Mouse (Mus musculus) heart, embryonic 15.5 days (tissue): ENCODE results near the gene Tab1. TPM values are rescaled to one million over a fixed set of nuclear protein-coding genes. Genes with fewer than 3 reads are reported as not detected.

Experiments used
- ATAC-seq: fragments of 200-750 bp; cut with Nextera tagmentation; replicated peaks from 2 replicates; pipeline ENCODE4 v1.8.0; 2017; ENCODE audit warnings: low read depth, moderate TSS enrichment; ENCODE audit not compliant: insufficient number of reproducible peaks, insufficient read depth, low FRiP score
- H3K27ac ChIP-seq: fragments of 300-500 bp; sonication (generic); 2 replicates; pipeline ENCODE4 v1.5.1; 2015; ENCODE audit warnings: mild to moderate bottlenecking, inconsistent platforms
- H3K27me3 ChIP-seq: fragments of 300-500 bp; sonication (generic); 2 replicates; pipeline ENCODE4 v1.6.1; 2015; ENCODE audit warnings: inconsistent platforms
- H3K36me3 ChIP-seq: fragments of 300-500 bp; sonication (generic); 2 replicates; pipeline ENCODE4 v1.6.1; 2015; ENCODE audit warnings: mild to moderate bottlenecking, inconsistent platforms
- H3K4me1 ChIP-seq: fragments of 300-500 bp; sonication (generic); replicated peaks from 2 replicates; pipeline ENCODE4 v1.6.1; 2015; ENCODE audit warnings: inconsistent platforms
- H3K4me2 ChIP-seq: fragments of 300-500 bp; sonication (generic); 2 replicates; pipeline ENCODE4 v1.6.1; 2015; ENCODE audit warnings: inconsistent platforms, mild to moderate bottlenecking, moderate library complexity
- H3K4me3 ChIP-seq: fragments of 300-500 bp; sonication (generic); 2 replicates; pipeline ENCODE4 v1.5.1; 2015; ENCODE audit warnings: mild to moderate bottlenecking, inconsistent platforms
- H3K9ac ChIP-seq: fragments of 300-500 bp; sonication (generic); 2 replicates; pipeline ENCODE4 v1.6.1; 2015; ENCODE audit warnings: mild to moderate bottlenecking, inconsistent platforms
- H3K9me3 ChIP-seq: fragments of 300-500 bp; sonication (generic); replicated peaks from 2 replicates; pipeline ENCODE4 v1.6.1; 2016; ENCODE audit warnings: inconsistent platforms
- WGBS: fragments of 180-500 bp; shearing (Covaris S2); methylation state at CpG from one replicate; pipeline ENCODE4 v1.1.7; 2015; ENCODE audit warnings: mixed read lengths; 5-methylcytosine and 5-hydroxymethylcytosine counted together
- polyA plus RNA-seq: library from polyadenylated mRNA; unstranded; fragments of >200 nt; fragmentation: Nextera tagmentation; extraction: Ambion mirVana; gene quantifications from 2 replicates; pipeline ENCODE4 v1.2.1, GENCODE M21; 2015

Tab1 gene
- polyA plus RNA-seq, 1 experiment from 2014 or later = 25.0 TPM

DNA sequence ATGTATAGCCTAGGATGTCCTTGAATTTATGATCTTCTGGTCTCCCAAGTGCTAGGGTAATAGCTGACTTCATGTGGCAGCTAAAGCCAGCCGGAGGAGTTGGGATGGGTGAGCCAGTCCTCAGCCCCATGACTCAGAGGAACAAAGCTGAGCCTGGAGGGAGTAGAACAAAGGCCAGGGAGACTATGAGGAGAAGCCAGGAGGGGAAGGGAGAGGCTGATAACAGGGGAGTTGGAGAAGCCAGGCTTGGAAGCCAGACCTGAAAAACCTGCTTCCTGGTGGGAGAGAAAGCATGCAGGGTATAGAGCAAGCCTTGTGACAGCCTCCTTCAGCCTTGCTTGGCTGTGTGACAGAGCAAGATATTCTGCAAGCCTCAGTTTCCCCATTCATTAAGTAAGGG lies 37.3 kb upstream of the Tab1 start:
- 63% methylated on average over 1 of the region's 1 CpGs for WGBS
- no peak overlapping the region for H3K4me3 ChIP-seq
- no peak overlapping the region for H3K9ac ChIP-seq
- no peak for ATAC-seq
- H3K4me1 ChIP-seq = peaks cover 48% of the 10 kb centered on the region
- H3K27ac ChIP-seq = no peak overlapping the region
- no peaks in the 10 kb centered on the region for H3K36me3 ChIP-seq
- no peaks in the 10 kb centered on the region for H3K9me3 ChIP-seq
- peaks cover 30% of the 10 kb centered on the region for H3K27me3 ChIP-seq
- H3K4me2 ChIP-seq = no peak overlapping the region

DNA sequence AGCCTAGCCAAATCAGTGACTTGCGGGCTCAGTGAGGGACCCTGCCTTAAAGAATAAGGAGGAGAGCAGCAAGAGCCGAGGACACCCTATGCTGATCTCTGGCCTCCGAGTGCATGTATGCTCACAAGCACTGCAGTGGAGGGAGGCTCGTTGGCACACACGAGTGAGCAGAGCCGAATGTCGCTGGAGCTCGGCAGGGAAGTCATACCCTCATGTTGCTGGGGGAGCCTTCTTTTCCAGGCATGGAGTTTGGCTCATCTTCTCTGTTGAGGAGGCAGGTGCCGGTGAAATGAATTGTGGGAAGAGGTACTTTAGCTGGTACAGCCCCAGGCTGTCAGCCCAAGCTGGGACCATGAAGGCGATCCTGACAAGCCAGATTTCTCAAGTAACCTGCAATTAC lies 36.5 kb upstream of the Tab1 start:
- Histone ChIP-seq H3K9ac (no peak overlapping the region), H3K4me2 (no peak overlapping the region), H3K27ac (0 out of 2 replicates have a peak overlapping the region, but pooled peaks have one; percentile 38), H3K4me1 (peaks cover 41% of the 10 kb centered on the region), H3K4me3 (no peak overlapping the region), H3K9me3 (no peaks in the 10 kb centered on the region), H3K36me3 (no peaks in the 10 kb centered on the region), H3K27me3 (peaks cover 28% of the 10 kb centered on the region)
- no peak for ATAC-seq
- WGBS = 80% methylated on average over 10 of the region's 10 CpGs

DNA sequence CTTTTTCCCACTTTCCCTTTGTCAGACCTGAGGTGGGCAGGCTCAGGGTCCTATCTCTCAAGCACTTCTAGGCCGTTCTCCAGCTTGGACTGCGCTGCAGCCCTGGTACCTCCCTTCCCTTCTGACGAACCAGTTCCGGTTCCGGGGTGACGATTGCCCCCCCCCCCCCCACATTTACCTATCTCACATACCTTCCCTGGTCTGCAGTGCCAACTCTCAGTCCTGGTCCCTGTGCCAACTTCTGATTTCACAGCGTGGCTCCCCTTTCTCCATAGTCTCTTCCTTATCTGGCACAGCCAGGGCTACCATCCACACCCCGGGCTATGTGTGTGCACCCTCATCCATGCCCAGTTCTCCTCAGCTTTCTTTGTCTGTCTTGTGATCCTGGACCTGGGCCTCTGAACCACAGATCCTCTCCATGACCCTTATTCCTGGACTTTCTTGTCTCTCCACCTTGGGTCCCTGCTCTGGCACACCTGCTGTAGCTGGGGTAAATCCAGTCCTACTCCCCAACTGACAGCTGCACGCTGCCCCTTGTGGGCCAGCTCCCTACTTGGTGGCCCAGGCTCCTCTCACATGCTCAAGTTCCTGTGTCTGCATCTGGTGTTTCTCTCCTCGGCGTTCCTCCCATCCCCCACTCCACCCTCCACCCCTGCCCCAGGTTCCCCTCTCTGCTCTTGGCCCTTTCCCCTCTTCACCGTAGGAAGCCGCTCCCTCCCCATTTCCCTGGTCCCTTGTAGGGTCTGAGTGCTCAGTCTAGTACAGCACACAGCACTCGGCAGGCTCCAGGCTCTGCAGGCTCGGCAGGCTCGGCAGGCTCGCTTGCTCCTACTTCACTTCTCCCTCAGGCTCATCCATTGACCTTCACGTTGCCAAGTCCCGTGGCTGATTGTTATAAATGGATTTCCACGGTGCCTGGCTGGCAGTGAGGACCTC lies 35.7 kb upstream of the Tab1 start:
- H3K9me3 ChIP-seq = no peaks in the 10 kb centered on the region
- H3K4me3 ChIP-seq = no peak overlapping the region
- peak; percentile 56; the same call in 1 of the 2 replicates for ATAC-seq
- H3K4me2 ChIP-seq = peak overlapping the region; percentile 45
- peak overlapping the region; percentile 38 for H3K27ac ChIP-seq
- peaks cover 34% of the 10 kb centered on the region for H3K4me1 ChIP-seq
- WGBS = 20% methylated on average over 20 of the region's 20 CpGs
- peaks cover 20% of the 10 kb centered on the region for H3K27me3 ChIP-seq
- H3K36me3 ChIP-seq = no peaks in the 10 kb centered on the region
- no peak overlapping the region for H3K9ac ChIP-seq

DNA sequence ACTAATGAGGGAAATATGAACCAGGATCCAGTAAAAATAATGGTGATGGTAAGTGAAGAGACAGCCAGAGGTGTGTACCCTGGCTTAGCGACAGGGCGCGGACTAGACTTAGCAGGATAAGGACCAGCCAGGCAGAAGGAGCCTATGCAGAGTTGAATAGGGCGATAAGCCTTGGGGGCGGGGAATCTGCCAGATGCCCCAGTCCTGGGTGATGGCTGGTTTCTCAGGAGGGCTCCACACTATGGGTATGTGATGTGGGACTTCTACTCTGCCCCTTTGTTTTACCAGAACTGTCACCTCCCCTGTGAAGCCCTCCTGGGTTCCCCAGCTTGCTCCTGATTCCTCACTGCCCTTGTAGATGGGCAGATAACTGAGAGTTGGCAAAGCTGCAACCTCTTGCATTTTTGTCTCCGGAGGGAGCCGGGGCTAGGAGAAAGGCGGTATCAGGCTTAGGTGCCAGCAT lies 34.9 kb upstream of the Tab1 start:
- Histone ChIP-seq H3K27me3 (peaks cover 11% of the 10 kb centered on the region; the same call in 1 of the 2 replicates), H3K4me3 (no peak overlapping the region), H3K36me3 (no peaks in the 10 kb centered on the region), H3K4me2 (peak overlapping the region; percentile 45), H3K9me3 (no peaks in the 10 kb centered on the region), H3K27ac (peak overlapping the region; percentile 38), H3K9ac (no peak overlapping the region), H3K4me1 (peaks cover 33% of the 10 kb centered on the region)
- peak; percentile 7; the same call in 1 of the 2 replicates for ATAC-seq
- 24% methylated on average over 8 of the region's 8 CpGs for WGBS

DNA sequence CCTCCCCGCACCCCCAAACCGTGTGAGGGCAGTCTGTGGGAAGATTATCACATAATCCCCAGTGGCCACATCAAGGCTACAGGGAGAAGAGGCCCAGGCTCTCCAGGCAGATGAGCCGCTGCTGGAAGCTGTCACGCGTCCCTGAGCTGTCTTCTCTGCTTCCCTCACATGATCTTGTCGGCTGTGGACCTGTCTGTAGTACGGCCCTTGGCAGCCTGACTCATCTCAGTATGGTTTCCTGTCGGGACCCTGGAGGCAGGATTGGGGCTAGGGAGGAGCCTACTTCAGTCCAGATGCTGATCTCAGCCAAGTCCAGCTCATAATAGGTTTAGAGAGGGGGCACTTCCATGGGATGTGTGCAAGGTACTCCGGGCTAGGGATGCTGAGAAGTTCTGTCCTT lies 34.1 kb upstream of the Tab1 start:
- 0 out of 2 replicates have a peak, but pooled peaks have one; percentile 20 for ATAC-seq
- Histone ChIP-seq H3K27me3 (0 out of 2 replicates have a peak, but pooled peaks cover 8% of the 10 kb centered on the region), H3K36me3 (no peaks in the 10 kb centered on the region), H3K4me1 (peaks cover 33% of the 10 kb centered on the region), H3K9me3 (no peaks in the 10 kb centered on the region), H3K9ac (no peak overlapping the region), H3K4me2 (no peak overlapping the region), H3K4me3 (no peak overlapping the region), H3K27ac (peak overlapping the region; percentile 38; the same call in 1 of the 2 replicates)
- 29% methylated on average over 9 of the region's 9 CpGs for WGBS

DNA sequence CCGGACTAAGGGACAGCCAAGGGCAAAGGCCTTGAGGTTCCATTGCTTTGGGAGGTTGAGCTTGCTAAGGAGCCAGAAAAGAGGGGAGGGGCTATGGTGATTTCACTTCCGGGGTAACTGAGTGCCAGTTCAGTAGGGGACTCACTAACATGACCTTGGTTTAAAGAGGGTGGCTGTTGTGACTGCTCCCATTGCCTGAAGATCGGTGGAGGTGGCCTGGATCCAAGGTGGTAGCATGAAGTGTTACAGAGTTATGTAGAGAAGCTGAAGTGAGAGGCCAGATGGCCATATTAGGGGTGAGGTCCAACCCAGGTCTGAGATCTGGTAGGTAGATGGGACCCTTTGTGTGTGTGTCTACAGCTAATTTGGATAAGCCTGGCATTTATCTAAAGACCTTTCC lies 33.5 kb upstream of the Tab1 start:
- 0 out of 2 replicates have a peak, but pooled peaks cover 8% of the 10 kb centered on the region for H3K27me3 ChIP-seq

DNA sequence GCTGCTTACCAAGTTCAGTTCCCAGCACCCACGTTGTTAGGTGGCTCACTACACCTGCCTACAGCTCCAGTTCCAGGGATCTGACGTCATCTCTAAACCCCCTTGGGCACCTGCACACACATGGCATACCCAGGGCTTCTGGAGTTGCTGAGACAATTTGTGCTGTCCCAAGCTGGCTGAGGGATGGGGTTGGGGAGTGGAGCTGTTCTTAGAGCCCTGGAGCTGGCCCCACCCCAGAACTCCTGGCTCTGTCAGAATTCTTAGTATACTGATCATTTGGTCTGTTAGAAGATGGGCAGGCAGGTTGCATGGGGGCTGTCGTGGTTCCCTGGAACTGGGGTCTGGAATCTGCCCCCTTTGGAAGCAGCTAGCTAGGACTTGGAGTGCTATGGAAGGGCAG lies 32.7 kb upstream of the Tab1 start:
- H3K4me1 ChIP-seq = peaks cover 33% of the 10 kb centered on the region
- H3K4me2 ChIP-seq = no peak overlapping the region
- WGBS = 78% methylated on average over 3 of the region's 3 CpGs
- no peak overlapping the region for H3K4me3 ChIP-seq
- no peak overlapping the region for H3K27ac ChIP-seq
- ATAC-seq = no peak
- H3K27me3 ChIP-seq = 0 out of 2 replicates have a peak, but pooled peaks cover 8% of the 10 kb centered on the region
- no peaks in the 10 kb centered on the region for H3K9me3 ChIP-seq
- no peaks in the 10 kb centered on the region for H3K36me3 ChIP-seq
- H3K9ac ChIP-seq = no peak overlapping the region

More for the DNA sequence above, 33.5 kb upstream of the Tab1 start:
- Histone ChIP-seq H3K4me1 (peaks cover 33% of the 10 kb centered on the region), H3K27ac (no peak overlapping the region), H3K4me2 (no peak overlapping the region), H3K36me3 (no peaks in the 10 kb centered on the region), H3K9ac (no peak overlapping the region), H3K9me3 (no peaks in the 10 kb centered on the region), H3K4me3 (no peak overlapping the region)
- WGBS = 60% methylated on average over 3 of the region's 3 CpGs
- ATAC-seq = no peak

DNA sequence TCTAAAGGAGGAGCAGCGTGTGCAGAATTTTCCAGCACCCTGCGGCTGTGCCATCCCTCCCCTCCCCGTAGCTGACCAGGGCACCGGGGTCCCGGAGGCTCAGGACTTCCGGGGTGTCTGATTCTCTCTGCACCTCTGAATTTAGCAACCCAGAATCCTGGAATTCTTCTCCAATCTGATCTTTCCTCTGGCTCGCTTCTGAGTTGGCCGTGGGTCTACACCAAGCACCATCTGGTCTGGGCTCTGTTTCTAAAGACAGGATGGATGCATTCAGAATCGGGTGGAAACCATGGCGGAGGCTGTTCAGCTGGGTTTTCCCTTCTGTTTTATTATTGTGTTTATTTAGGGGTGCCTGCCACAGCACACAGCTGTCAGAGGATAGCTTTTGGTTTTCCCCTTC lies 32.1 kb upstream of the Tab1 start:
- no peaks in the 10 kb centered on the region for H3K36me3 ChIP-seq
- no peak overlapping the region for H3K9ac ChIP-seq
- WGBS = 76% methylated on average over 10 of the region's 10 CpGs
- ATAC-seq = no peak
- H3K27ac ChIP-seq = no peak overlapping the region
- H3K4me2 ChIP-seq = no peak overlapping the region
- no peak overlapping the region for H3K4me3 ChIP-seq
- H3K4me1 ChIP-seq = peaks cover 38% of the 10 kb centered on the region
- H3K9me3 ChIP-seq = no peaks in the 10 kb centered on the region
- 0 out of 2 replicates have a peak, but pooled peaks cover 8% of the 10 kb centered on the region for H3K27me3 ChIP-seq

DNA sequence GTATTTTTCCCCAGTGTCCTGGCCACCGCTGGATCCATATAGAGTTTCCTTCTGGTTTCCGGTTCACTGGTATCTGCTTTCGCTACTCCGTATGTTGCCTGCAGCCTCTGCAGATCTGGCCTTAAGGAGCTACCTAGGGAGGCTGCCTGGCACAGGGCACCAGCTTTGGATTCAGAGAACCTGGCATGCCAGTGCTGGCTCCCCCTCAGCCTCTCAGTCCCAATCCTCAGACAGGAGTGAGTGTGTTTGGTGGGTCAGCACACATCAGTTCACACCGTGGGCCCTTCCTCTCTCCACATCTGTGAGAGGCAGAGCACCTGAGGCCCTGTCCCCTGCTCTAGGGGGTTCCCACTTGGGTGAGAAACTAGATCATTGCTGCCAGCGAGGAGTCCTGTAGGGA lies 31.4 kb upstream of the Tab1 start:
- H3K9ac ChIP-seq = no peak overlapping the region
- no peaks in the 10 kb centered on the region for H3K9me3 ChIP-seq
- no peak overlapping the region for H3K4me2 ChIP-seq
- no peak overlapping the region for H3K4me3 ChIP-seq
- H3K36me3 ChIP-seq = no peaks in the 10 kb centered on the region
- 82% methylated on average over 6 of the region's 6 CpGs for WGBS
- peaks cover 37% of the 10 kb centered on the region for H3K4me1 ChIP-seq
- 0 out of 2 replicates have a peak, but pooled peaks cover 8% of the 10 kb centered on the region for H3K27me3 ChIP-seq
- no peak overlapping the region for H3K27ac ChIP-seq
- ATAC-seq = no peak

DNA sequence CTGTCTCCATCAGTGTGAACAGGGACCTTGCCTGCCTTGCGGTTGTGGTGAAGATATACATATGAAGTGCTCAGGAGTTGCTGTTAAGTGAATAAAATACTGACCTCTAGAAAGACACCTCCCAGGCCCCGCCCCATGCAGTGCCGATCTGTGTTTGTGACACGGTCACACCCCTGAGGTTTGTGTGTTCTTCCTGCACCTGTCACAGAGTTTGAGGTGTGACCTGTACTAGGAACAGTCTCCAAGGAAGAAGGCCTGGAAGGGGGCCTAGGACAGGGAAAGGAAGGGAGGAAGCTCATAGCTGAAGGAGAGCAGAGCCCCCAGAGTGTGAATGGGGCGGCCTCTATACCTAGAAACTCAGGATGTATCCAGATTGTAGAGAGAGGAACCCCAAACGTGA lies 30.4 kb upstream of the Tab1 start:
- WGBS = 85% methylated on average over 6 of the region's 6 CpGs
- Histone ChIP-seq H3K27me3 (0 out of 2 replicates have a peak, but pooled peaks cover 8% of the 10 kb centered on the region), H3K9ac (no peak overlapping the region), H3K9me3 (no peaks in the 10 kb centered on the region), H3K4me1 (peaks cover 27% of the 10 kb centered on the region), H3K4me2 (no peak overlapping the region), H3K36me3 (no peaks in the 10 kb centered on the region), H3K4me3 (no peak overlapping the region), H3K27ac (no peak overlapping the region)
- no peak for ATAC-seq

DNA sequence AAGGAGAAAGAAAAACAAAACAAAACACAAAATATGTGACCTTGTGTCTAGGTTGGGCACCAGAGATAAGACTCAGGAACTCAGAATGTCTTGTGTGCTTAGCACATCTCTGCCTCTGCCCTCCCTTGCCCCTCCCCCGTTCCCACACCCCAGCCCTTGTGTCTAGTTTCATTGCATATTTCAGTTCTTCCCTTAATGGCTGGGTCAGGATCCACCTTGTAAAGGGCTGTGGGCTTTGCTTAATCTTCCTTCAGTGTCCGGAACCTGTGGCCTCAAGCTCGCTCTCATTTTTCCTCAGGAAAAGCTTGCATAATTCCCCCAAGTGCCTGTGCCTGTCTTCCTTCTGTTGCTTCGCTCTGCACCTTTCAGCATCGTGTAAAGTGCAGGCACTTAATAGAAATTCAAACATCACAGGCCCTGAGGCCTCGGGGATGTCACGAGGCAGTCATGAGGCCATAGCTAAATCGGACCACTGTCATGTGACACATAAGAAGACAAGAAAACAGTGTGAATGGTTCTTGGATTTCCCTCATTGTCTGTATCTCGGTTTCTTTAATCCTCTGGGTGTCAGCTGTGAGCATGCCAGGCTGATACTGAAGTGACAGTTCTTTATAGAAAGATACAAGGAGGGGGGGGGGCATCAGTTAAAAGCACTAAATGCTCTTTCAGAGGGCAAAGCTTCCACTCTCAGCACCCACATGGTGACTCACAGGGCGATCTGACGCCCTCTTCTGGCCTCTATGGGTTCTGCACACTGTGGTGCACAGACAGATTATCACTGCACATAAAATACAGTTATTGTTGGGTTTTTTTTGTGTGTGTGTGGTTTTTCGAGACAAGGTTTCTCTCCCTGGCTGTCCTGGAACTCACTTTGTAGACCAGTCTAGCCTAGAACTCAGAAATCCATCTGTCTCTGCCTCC lies 27.2 kb upstream of the Tab1 start:
- H3K9me3 ChIP-seq = no peaks in the 10 kb centered on the region
- no peaks in the 10 kb centered on the region for H3K36me3 ChIP-seq
- WGBS = 45% methylated on average over 12 of the region's 12 CpGs
- H3K4me3 ChIP-seq = no peak overlapping the region
- no peaks in the 10 kb centered on the region for H3K27me3 ChIP-seq
- ATAC-seq = no peak
- no peak overlapping the region for H3K9ac ChIP-seq
- no peak overlapping the region for H3K4me2 ChIP-seq
- H3K27ac ChIP-seq = 0 out of 2 replicates have a peak overlapping the region, but pooled peaks have one; percentile 36
- peaks cover 5% of the 10 kb centered on the region for H3K4me1 ChIP-seq
